Mouse (Mus musculus) lung, adult 2 months (tissue): ENCODE data around the gene Cyb5d2.

Experiments
- CTCF ChIP-seq: fragments of 200-500 bp; IDR thresholded peaks from 2 replicates; pipeline ENCODE4 v1.5.1; 2011; ENCODE audit warnings: mild to moderate bottlenecking, low read length, control low read depth; ENCODE audit not compliant: insufficient read depth
- POLR2A ChIP-seq: fragments of 200-500 bp; IDR thresholded peaks from 2 replicates; pipeline ENCODE4 v1.6.1; 2011; ENCODE audit warnings: low read depth, mild to moderate bottlenecking, control low read depth, low read length, borderline replicate concordance; ENCODE audit errors: extremely low read depth

- no peak for TF ChIP-seq POLR2A
- no peak for TF ChIP-seq CTCF
Measured at GRCm38 (mm10) chr11:72813687-72814086, 17.7 kb upstream of the Cyb5d2 start.
